Mouse (Mus musculus) lung, postnatal 4 days (tissue): ENCODE measurements around the gene Celsr1.

ENCODE experiments used
- DNase-seq, 2 experiments: peaks; one replicate each; pipeline ENCODE4 v3.0.0; 2021

Gene Celsr1

DNA sequence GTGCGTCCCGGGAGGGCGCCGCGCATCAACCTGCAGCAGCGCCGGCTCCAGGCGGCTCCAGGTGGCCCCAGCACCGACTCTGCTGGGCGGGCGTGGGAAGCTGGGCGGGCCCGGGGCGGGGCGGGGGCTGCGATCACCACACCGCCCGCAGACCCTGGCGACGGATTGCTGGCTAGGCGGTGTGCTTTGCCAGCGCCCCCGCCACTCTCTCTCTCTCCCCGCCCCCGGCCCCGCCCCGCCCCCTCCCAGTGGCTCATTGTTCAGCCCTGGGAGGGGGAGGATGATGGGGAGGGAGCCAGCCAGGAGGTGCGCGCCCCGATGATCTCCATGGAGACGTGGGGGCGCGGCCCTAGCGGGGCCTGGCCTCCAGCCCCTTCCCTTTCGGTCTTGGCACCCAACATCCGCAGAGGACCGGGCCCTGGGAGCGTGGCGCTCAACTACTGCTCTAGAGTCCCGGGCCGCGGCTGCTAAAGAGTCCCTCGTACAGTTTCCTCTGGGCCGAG is 495 bp upstream of the Celsr1 start:
- DNase-seq, result peak; percentile 71 to 88

DNA sequence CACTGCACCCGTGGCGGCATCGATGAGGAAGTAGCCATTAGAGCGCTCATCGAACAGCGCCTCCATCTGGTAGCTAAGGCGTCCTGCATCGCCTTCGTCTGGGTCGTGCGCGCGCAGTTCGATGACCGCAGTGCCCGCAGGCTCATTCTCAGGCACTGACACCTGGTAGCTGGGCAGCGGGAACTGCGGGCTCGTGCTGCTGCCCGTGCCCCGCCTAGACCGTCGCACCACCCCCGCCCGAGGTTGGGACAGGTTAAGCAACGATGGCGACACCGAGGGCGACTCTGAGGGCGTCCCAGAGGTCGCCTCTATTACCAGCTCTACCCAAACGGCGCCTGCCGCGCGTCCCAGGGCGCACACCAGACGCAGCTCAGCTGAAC is 776 bp downstream of the Celsr1 start:
- peak; percentile 67 for DNase-seq

DNA sequence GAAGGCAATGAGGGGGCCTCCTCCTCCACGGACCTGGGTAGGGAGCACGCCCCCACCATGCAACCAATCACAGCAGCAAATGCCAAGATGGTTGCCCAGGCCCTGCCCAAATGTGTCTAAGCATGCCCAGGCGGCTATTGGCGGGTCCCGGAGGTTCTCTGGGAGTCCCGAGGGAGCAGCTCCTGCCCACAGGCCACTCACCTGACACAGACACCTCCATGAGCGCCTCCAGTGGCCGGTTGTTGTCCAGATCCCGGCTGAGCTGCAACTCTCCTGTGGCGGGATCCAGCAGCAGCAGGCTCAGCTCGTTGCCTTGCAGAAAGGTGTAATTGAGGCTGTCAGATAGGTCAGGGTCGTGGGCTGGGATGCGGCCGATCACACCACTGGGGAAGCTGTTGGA is 3.6 kb downstream of the Celsr1 start:
- DNase-seq, result peak in 1 of 2 experiments; percentile 48

DNA sequence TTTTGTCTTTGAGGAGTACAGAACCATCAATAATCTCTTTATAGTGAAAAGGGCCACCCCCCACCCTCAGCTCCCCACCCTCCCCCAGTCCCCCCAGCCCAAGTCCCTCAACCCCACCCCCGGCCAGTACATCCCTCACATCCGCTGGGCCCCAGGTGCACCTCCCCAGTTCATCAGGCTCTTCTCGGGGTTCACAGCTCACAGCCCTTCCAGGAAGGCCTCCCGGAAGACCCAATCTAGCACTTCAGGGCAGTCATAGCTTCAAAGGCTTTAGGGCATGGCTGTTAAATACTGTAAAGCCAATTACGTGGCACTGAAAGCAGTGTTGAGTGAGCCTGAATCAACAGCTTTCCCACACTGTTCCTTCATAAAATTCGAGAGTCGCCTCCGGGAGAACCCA is 5.7 kb downstream of the Celsr1 start:
- DNase-seq, result no peak

DNA sequence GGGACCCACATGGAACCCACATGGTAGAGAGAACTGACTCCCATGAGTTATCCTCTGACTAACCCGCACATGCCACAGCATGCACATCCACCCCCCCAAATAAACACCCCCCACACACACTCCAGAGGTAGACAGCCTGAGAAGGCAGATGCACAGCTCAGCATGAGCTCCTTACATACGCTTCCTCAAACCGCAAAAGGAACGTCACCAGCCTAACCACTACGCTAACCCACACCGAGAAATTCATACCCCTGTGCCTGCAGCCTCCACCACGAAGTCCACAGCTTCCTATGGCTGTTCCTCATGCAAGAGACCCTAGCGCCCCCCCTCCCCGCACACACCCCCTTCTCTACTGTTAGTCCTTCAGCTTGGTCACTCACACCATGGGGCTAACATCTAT is 11.6 kb downstream of the Celsr1 start:
- DNase-seq, result no peak

DNA sequence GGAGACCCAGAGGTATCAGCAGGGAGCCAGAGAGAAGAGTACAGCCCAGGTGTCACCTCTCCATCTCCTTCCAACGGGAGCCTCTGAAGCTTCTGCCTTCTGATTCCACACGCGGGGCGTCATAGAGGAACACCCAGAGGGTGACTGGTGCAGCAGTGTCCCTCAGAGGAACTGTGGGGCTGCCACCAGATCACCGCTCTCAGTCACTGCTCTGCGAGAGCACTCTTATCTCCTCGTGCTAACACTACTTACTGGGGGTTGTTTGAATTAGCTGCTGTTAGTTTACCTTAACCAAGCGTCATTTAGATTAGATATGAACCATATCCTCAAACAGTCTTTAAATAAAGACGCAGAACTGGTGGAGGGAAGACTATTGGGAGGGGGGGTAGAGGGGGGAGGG is 12.3 kb downstream of the Celsr1 start:
- DNase-seq, result no peak

DNA sequence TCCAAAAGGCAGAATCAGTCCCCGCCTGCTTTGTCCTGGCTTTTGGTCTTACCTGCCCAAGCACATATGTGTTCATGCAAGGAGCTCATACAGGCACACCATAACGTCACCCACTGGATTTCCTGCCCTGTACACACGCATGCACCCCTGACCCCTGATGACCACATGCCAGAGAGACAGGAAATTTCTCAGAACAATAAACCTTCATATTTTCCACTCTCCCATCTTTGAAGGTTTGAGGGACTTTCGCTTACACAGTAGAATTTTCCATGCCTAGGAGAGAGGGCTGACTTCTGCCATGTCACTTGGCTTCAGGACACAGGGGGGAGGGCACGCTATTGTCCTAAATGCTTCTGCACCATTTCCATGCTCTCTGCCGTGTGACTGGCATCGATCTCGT is 13.6 kb downstream of the Celsr1 start:
- no peak for DNase-seq

DNA sequence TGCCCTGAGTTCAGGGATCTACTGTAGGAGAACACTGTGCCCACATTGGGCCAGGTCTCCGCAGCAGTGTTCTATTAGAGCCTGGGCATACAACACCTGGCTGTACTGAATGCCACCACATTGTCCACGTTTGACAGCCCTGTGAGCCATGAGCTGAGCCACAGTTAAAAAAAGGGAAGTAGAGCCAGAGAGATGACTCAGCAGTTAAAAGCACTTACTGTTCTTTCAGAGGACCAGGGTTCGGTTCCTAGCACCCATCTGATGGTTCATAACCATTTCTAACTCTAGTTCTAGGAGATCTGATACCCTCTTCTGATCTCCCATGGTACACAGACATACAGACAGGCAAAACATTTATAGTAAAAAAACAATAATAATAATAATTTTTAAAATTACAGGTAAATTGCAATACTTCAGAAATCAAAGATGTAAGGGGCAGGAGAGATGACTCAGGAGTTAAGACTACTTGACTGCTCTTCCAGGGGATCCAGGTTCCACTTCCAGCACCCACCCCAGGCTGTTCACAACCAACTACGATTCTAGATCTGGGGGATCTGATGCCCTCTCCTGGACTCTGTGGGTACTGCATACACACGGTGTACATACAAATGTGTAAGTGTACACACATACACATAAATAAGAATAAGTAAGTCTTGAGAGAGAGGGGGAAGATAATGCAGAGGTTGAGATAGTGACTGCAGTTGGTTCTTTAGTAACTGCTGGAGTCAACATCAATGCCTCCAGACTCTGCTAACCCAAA is 14.6 kb downstream of the Celsr1 start:
- DNase-seq, result no peak

DNA sequence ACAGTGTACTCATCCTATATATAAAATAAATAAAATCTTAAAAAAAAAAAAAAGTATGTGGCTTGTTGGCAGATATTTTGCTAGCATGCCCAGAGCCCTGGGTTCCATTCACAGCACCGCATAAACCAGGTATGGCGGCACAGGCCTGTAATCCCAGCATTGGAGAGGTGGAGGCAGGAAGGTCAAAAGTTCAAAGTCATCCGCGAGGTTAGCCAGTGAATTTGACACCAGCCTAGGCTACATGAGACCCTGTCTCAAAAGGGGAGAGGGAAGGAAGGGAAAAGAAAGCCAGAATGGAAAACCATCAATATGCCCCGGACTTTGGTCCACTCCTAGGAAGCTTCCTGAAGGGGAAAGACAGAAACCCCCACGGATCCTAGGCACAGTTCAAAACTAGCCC is 16.2 kb downstream of the Celsr1 start:
- no peak for DNase-seq

DNA sequence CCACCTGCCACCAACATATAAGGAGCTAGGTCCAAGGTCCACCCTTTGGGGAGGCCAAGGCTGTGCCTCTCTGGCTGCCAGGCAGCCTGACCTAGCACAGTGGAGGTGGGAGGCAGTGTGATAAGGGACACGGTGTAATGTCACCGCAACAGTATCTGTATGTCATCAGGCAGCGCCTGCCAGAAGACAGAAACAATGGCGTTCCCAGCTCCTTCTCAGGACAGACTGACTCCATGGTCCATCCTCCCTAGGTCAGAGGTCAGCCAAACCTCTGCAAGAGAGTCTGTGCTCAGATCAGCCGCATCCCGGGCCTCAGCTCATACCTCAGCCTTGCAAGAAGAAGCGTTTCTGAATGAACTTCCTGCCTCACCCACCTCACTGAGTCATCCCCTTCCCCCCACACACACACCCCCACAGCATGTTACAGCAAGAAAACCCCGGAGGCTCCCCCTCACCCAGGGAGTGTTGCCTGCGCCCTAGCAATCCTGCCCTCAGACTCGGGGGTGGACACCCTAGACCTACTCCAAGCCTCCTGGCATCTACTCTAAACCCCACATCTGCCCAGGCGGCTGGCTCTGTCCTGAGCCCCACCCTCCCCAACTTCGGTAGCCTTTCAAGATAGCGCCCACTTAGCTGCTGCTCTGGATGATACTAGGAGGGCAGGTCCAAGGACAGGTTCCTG is 17.6 kb downstream of the Celsr1 start:
- DNase-seq, result no peak

DNA sequence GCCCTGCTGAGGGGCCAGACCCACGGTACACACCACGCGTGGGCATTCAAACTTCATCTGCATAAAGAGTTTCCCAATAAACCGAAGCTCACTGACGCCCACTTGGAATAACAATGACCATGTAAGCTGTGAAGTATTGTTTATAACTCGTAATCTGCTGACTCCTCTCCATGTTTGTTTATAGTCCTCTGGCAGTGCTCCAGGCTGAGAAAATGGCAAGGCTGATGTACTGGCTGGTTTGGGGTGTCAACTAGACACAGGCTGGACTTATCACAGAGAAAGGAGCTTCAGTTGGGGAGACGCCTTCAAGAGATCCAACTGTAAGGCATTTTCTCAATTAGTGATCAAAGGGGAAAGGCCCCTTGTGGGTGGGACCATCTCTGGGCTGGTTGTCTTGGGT is 18.6 kb downstream of the Celsr1 start:
- DNase-seq, result peak in 1 of 2 experiments; percentile 44

DNA sequence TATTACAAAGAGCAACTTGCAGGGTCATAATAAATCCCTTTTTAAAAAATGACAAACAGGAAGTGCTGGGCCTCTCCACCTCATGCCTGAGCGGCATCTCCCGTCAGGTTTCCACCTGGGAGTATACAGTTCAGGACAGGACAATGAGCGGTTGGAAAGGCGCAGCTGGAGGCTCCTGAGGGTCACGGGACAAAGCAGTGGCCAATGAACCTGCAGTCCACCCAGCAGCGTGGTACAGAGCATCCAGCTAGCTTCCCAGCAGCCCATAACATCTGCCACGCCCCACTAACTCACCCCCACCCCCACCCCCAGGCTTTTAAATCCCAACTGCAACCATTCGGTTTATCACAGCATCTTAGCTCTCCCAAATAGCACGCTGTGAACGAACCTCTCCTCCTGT is 19.9 kb downstream of the Celsr1 start:
- DNase-seq, result no peak

DNA sequence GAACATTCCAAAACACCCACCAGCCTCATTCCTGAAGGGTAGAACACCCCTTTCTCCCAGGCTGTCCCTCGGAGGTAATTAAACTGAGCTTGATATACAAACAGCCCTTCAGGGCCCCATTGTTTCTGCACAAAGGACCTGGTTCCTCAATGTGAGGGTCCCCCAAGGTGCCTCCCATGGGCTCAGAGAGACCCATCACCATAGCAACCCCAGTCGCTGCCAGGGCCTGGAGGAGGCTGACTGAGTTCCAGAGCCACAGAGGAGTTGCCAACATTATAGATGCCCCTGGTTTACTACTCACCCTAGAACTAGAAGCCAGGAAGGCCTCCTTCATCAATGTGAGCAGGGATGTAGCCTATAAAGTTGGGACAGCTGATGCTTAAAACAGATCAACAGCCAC is 20.4 kb downstream of the Celsr1 start:
- no peak for DNase-seq

DNA sequence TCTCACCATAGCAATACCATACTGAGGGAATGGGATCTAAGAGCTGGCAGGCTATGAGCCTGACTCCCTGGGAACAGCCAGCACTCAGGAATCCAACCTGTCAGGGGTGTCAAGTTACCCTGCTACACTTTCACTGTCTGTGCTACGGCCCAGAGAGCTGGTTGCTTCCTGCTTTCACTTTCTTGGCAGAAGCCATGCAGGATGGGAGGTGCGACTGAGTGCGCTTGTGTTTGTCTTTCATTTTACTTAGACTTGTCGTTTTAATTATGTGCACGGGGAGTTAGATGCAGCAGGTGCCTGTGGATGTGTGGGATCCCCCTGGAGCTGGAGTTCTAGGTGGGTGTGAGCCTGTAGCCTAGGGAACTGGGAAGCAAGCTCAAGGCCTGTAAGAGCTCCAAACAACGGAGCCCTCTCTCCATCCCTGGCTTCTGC is 25.9 kb downstream of the Celsr1 start:
- DNase-seq, result peak; percentile 36 to 47

DNA sequence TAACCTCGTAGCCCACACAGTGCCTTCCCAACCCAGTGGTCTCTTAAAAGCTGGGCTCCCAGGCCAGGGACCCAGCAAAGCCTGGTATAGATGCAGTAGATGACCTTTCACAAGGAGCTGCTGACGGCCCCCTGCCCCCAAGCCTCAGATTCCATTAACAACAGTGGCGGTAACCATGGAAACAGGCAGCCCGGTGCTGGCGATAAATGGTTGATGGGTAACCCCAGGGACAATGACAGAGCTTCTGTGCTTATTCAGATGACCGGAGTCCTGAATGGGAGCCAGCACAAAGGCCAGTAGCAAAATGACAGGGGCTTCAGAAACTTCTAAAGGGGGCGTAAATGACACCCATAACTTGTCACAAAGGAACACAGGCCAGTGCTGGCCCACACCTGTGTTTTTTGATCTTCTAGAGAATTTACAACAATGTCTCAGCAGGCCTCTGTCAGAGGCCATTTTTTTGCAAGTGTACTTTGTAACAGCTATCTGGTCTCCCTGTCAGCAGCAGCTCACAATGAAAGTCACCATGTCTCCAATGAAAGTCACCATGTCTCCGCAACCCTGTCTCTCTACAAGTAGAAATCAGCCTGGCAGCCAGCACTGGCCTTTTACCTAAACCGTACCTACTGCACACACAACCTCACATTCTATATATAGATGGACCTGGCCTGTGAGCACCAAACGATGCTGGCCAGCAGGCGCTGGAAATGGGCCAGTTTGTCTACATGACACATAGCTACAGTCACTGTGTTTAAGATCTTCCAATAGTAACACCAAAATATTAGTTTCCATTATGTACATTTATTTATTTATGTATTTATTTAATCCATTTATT is 27.7 kb downstream of the Celsr1 start:
- DNase-seq, result no peak

DNA sequence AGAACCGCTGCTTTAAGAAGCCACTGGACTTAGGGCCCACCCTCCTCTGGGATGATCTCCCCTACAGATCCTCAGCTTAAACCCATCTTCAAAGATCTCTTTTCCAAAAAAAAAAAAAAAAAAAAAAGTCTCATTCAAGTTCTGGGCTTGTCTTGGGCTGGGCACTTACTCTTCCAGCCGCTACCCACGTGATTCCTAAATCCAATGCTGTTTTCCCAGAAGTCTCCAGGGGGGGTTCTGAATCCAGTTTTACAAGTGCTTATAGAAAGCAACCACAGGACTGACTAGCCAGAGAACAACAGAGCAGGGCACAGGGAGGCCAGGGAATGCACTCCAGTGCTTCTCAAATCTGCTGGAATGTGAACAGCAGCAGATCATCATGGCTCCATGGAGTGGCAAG is 29.5 kb downstream of the Celsr1 start:
- no peak for DNase-seq

DNA sequence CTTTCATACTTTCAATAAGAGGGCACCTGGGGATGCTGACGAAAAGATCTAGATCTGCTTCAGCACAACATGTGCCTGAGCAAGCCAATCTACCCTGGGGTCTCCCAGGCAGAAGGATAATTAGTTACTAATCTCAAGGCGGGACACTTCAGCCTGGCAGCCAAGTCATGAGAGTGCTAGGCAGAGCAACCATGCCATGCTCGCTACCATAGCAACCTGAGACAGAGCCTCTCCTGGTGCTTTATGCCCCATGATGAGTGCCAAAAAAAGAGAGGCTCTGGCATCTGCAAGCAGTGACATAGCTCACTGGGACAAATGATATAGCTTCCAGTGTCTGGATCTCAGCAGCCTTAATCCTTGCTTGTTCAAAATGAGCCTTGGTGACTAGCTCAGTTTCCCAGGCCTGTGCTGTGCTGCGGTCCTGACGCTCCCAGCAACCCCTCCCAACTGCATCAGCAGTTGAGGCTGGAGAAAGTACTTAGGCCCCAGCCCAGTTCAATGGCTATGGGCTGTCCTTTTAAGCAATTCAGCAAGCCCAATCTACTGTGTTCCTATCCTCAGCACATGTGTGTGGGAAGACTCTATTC is 32.8 kb downstream of the Celsr1 start:
- no peak for DNase-seq

DNA sequence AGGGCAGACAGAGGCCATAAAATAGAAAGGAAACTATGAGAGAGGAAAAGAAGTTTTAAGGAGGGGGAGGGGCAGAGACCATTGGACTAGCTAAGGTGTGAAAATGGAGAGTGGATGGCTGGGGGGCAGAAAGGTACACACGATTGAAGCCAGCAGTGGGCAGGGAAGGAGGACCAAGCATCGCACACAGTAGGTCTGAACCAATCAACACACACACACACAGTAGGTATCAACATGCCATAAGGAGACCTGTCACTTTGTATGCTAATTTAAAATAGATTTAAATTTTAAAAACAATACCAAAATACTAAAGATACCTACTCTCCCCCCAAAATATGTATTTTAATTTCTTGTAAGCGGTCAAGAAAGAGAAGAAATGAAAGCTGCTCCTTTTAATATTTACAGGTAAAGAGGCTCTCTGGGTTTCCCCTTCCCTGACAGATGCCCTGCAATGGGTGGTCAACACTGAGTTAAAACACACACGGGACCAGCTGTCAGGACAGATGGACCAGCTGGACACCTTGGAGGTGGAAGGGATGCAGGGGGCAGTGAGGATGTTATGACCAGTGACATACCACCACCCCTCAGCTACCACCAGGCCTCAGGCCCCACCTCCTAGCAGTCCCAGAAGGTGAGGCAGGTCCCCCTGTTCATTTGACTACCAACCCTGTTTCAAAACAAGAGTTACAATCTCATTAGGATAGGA is 34.9 kb downstream of the Celsr1 start:
- no peak for DNase-seq

DNA sequence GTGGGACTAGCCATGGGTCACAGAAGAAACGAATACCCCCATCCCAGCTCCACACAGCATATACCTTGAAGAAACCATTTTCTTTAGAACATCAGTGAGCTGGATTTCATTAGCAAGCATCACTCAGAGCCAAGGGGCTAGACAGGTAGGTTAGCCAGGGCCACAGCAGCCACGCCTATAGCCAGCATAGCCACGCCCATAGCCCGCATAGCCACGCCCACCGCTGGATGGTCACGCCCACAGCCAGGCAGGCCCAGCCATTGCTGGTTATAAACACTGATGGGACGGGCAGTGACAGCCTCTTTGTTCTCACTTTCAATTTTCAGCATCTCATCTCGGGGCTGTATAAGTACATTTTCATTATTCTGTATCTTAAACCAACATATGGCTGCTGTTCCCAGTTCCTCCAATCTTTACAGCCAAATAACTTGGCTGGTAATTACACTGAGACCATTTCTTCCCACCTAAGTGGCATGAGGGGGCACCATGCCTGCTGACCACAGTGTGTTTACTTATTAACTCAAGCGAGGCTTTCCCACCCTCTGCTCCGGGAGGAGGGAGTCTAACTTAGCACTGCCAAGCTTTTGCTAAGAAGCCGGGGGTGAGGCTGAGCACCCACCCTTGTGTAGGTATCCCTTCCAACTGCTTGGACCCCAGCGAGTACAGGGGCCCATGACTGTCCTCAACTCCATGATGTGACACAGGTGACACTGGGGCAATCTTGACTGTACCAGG is 37.4 kb downstream of the Celsr1 start:
- DNase-seq, result peak; percentile 48 to 64

DNA sequence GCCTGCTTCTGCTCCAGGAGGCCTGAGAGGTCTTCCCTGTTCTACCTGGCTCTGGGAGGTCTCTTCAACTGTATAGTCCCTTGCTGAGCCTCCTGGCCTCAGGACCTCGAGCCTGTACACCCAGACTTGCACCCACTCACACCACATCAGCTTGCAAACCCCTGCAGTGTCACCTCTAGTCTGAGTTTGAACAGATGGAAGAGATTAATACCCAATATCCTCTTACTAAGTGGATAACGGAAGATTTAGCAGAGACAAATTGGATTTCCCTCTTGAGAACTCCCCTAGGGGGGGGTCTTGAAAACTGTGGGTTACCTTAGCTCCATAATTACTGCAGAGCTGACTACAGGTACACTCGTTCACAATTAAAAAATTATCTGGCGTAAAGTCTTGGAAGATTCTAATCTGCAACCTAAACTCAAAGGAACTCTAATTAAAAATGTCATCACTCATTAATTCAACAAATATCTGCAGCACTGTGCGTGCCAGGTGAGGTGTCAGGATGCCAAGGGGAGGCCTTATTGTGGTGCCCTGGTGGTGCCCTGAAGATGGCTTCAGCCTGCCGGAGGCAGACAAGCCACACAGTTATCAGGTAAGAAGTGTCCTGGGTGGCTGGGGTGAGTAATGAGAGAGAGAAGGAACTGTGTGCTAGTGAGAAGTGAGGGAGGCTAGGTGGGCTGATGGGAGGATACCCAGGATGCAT is 38.5 kb downstream of the Celsr1 start:
- no peak for DNase-seq

DNA sequence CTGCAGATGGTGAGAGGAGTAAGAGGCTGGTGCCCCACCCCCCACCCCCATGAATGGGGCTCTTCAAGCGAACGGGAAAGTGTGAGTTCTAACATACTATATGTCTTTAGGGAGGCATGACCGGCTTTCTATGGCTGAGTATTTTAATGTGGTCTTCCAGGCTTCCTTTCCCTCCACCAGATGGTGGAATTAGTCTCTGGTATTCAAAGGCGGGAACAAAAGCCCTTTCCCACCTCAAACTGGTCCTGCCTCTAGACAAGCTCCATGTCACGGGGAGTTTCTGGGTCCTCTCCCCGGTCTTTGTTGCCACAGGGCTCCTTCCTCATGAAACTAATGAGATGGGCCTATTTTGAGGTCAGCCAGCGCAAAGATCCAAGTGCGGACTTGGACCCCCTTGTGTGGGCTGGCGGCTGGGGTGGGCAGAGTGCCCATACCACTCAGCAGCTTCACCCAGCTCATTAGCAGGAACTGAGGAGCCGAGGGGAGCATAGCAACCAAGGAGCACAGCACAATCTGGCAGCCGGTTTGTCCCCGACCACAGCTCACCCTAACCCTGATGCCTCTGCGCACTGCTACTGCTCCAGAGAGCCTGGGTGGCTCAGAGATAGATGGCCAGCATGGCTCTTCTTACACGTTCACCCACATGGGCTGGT is 39.5 kb downstream of the Celsr1 start:
- no peak for DNase-seq
